27 mouse cellular contexts compared by ENCODE assay signal in genomic region chr1:185201994-185202393, GRCm38 (mm10). TPM values are rescaled to one million over a fixed set of nuclear protein-coding genes. Genes with fewer than 3 reads are reported as not detected.
A peak's percentile ranks its signal among the peaks of the same experiment; 100 is the strongest.
DNase-seq lines count a peak whose midpoint lies in the region; ATAC-seq and TF ChIP-seq lines count a peak whose summit lies in the region.
"Had no signal": no experiment of that assay in that cellular context is flagged by ENCODE, and none has a peak within 500 bp of the region (broad histone marks: within the 10 kb centered on the region; RNA-seq: fewer than 3 reads in every experiment).

No protein-coding gene starts in this region.

- no peaks in the 10 kb centered on the region for H3K36me3 ChIP-seq in heart, adult 2 months (ENCODE audit: control insufficient read depth, insufficient read depth, low read length)
- peaks cover 0 to 9% of the 10 kb centered on the region in 2 experiments for H3K36me3 ChIP-seq in CH12.LX (replicated peaks in 1 of 2; ENCODE audit: control insufficient read depth in 1 of 2, insufficient read depth in 1 of 2, low read length in 1 of 2)
- H3K36me3 ChIP-seq in embryonic facial prominence, embryonic 10.5 days (replicated peaks) = no peaks in the 10 kb centered on the region
- H3K36me3 ChIP-seq: embryonic facial prominence, embryonic 13.5 days; forebrain, embryonic 10.5 days; heart, embryonic 10.5 days; heart, embryonic 15.5 days; hindbrain, embryonic 13.5 days; liver, embryonic 12.5 days had no signal

- H3K27ac ChIP-seq in heart, adult 2 months = no peak overlapping the region
- H3K27ac ChIP-seq in left cerebral cortex, adult 2 months = no peak overlapping the region
- H3K27ac ChIP-seq in CH12.LX (ENCODE audit: insufficient read depth, low read depth) = no peak overlapping the region
- H3K27ac ChIP-seq in embryonic facial prominence, embryonic 10.5 days (replicated peaks) = no peak overlapping the region
- H3K27ac ChIP-seq: embryonic facial prominence, embryonic 13.5 days; heart, embryonic 10.5 days; heart, embryonic 15.5 days had no signal

- no peak for ATAC-seq in inflammation-experienced regulatory T-cells, adult 6 months
- ATAC-seq: forebrain, embryonic 16.5 days; liver, embryonic 12.5 days; liver, postnatal 0 days had no signal

- H3K4me3 ChIP-seq in heart, adult 2 months = no peak overlapping the region
- no peak overlapping the region for H3K4me3 ChIP-seq in left cerebral cortex, adult 2 months
- no peak overlapping the region for H3K4me3 ChIP-seq in CH12.LX (replicated peaks in 1 of 3; ENCODE audit: low read depth in 2 of 3, low read length in 2 of 3, poor library complexity in 1 of 3)
- H3K4me3 ChIP-seq in embryonic facial prominence, embryonic 10.5 days = no peak overlapping the region
- H3K4me3 ChIP-seq: embryonic facial prominence, embryonic 13.5 days; forebrain, embryonic 10.5 days; heart, embryonic 10.5 days; heart, embryonic 15.5 days; hindbrain, embryonic 13.5 days had no signal

- intact Hi-C loops in heart, adult 2 months (cut with DNase I) = loop anchor here (5.0 to 10.0 kb wide), 3 partner anchors 125 to 767 kb away; partner anchors contain the start of genes Iars2 and Marc2
- intact Hi-C loops in left cerebral cortex, adult 2 months (cut with DNase I) = no loop called here
- intact Hi-C loops in left cerebral cortex, postnatal 4 days (cut with DNase I) = no loop called here

- TF ChIP-seq RAD21 in CH12.LX (IDR thresholded peaks at IDR 0.05; ENCODE audit: low read depth, low read length) = no peak; the same call in 1 of the 2 replicates

- WGBS in heart, adult 2 months = 86% methylated on average over 2 of the region's 2 CpGs
- 83% methylated on average over 2 of the region's 2 CpGs for WGBS in embryonic facial prominence, embryonic 10.5 days

- DNase-seq in heart, adult 2 months = no peak
- no peak for DNase-seq in heart, postnatal 4 days
- no peak for DNase-seq in left cerebral cortex, adult 2 months (ENCODE audit: extremely low spot score in 1 of 2, low spot score in 2 of 2)
- no peak for DNase-seq in left cerebral cortex, postnatal 4 days
- DNase-seq in CH12.LX (ENCODE audit: extremely low read depth) (no peak), MEL-GATA-1-ER (ENCODE audit: extremely low read depth, low read depth) (peak; percentile 7)
- no peak for DNase-seq in embryonic facial prominence, embryonic 10.5 days (ENCODE audit: low spot score)
- DNase-seq: adrenal gland, postnatal 14 days; cerebellum, adult 11-12 months; cerebellum, adult 9-11 months; embryo, embryonic 11 days; gastrocnemius, postnatal 10 days; kidney, adult 8-10 months; kidney, postnatal 14 days; liver, postnatal 0 days; right cerebral cortex, adult 18-20 months; right cerebral cortex, postnatal 4 days had no signal

- H3K9me3 ChIP-seq in CH12.LX (replicated peaks; ENCODE audit: low read length) = peaks cover 3% of the 10 kb centered on the region
- no peaks in the 10 kb centered on the region for H3K9me3 ChIP-seq in embryonic facial prominence, embryonic 10.5 days
- H3K9me3 ChIP-seq: embryonic facial prominence, embryonic 13.5 days; forebrain, embryonic 10.5 days; G1E; heart, embryonic 10.5 days; heart, embryonic 15.5 days; hindbrain, embryonic 13.5 days; liver, embryonic 12.5 days had no signal

- no peaks in the 10 kb centered on the region; the same call in none of the 2 replicates for H3K4me1 ChIP-seq in heart, adult 2 months (ENCODE audit: control insufficient read depth, insufficient read depth, low read length)
- H3K4me1 ChIP-seq in CH12.LX (ENCODE audit: control insufficient read depth in 1 of 2, insufficient read depth in 2 of 2) = peaks cover 3 to 23% of the 10 kb centered on the region in 2 experiments; a peak in 2 of 4 replicates
- H3K4me1 ChIP-seq in embryonic facial prominence, embryonic 10.5 days = peaks cover 26% of the 10 kb centered on the region

- no peak for TF ChIP-seq POLR2A in heart, adult 2 months (IDR thresholded peaks at IDR 0.05; ENCODE audit: insufficient read depth, low read depth, low read length)
- TF ChIP-seq POLR2A in CH12.LX (IDR thresholded peaks at IDR 0.05; ENCODE audit: low read depth, low read length) = no peak

- TF ChIP-seq EP300 in heart, adult 2 months (IDR thresholded peaks at IDR 0.05; ENCODE audit: insufficient read depth, low read depth, low read length) = no peak
- no peak for TF ChIP-seq EP300 in CH12.LX (IDR thresholded peaks at IDR 0.05; ENCODE audit: low read length)

- in situ Hi-C loops in CH12.LX (cut with MboI; ENCODE audit: low pct_ligation_motif_present, low pct_unique_long_range_greater_than_20kb, low sequenced_read_pairs) = no loop called here

- peaks cover 7% of the 10 kb centered on the region for H3K79me2 ChIP-seq in heart, adult 2 months (replicated peaks; ENCODE audit: control insufficient read depth, insufficient read depth, low read length)
- H3K79me2 ChIP-seq in CH12.LX (replicated peaks; ENCODE audit: control insufficient read depth, extremely low read depth, insufficient read depth, poor library complexity, severe bottlenecking) = peaks cover 10% of the 10 kb centered on the region; the same call in 1 of the 2 replicates

- H3K9ac ChIP-seq in heart, adult 2 months (ENCODE audit: low read depth, low read length) = no peak overlapping the region
- no peak overlapping the region for H3K9ac ChIP-seq in CH12.LX (ENCODE audit: insufficient read depth, low read depth)
- H3K9ac ChIP-seq: embryonic facial prominence, embryonic 13.5 days; heart, embryonic 15.5 days; hindbrain, embryonic 13.5 days had no signal

- no peak overlapping the region for H3K4me2 ChIP-seq in CH12.LX (ENCODE audit: insufficient read depth, low read depth, poor library complexity, severe bottlenecking)
- H3K4me2 ChIP-seq: heart, embryonic 15.5 days; midbrain, embryonic 11.5 days had no signal

- TF ChIP-seq CTCF in heart, adult 2 months (IDR thresholded peaks at IDR 0.05) = peak; percentile 41
- peak; percentile 14 for TF ChIP-seq CTCF in left cerebral cortex, adult 2 months (IDR thresholded peaks at IDR 0.05)
- peak in 1 of 2 experiments; percentile 38; a peak in 2 of 4 replicates for TF ChIP-seq CTCF in CH12.LX (conservative IDR thresholded peaks at IDR 0.05 in 1 of 2, IDR thresholded peaks at IDR 0.05 in 1 of 2; ENCODE audit: low read depth in 2 of 2, low read length in 2 of 2)

- H3K27me3 ChIP-seq in heart, adult 2 months (ENCODE audit: control insufficient read depth, insufficient read depth, low read length) = no peaks in the 10 kb centered on the region
- H3K27me3 ChIP-seq in CH12.LX (replicated peaks) = no peaks in the 10 kb centered on the region
- no peaks in the 10 kb centered on the region for H3K27me3 ChIP-seq in embryonic facial prominence, embryonic 10.5 days (replicated peaks; ENCODE audit: low read depth, poor library complexity, severe bottlenecking)
- H3K27me3 ChIP-seq: embryonic facial prominence, embryonic 13.5 days; heart, embryonic 15.5 days; hindbrain, embryonic 13.5 days had no signal

- dilution Hi-C loops in CH12.LX (cut with MboI; ENCODE audit: extremely low pct_ligation_motif_present, extremely low pct_unique_long_range_greater_than_20kb, low sequenced_read_pairs) = no loop called here

TF ChIP-seq in CH12.LX, 34 proteins besides CTCF, POLR2A, EP300 and RAD21:
- TF ChIP-seq ZNF384 (IDR thresholded peaks at IDR 0.05; ENCODE audit: low read depth, low read length) = peak; percentile 73
- no peak for TF ChIP-seq IRF4 (IDR thresholded peaks at IDR 0.05; ENCODE audit: low read depth, low read length)

RNA-seq across cellular contexts. Expression of gene Rab3gap2, which starts 1.9 kb away (rescaled TPM):
- 10 to 100 TPM; 19.9 to 20.2 TPM for total RNA-seq in heart, adult 2 months (2021)
- 10.3 and 12.0 TPM in 2 replicates for polyA plus RNA-seq in heart, adult 2 months (2012; rRNA removed)
- total RNA-seq in heart, postnatal 4 days (2021) = 10 to 100 TPM; 25.4 to 29.1 TPM
- 10 to 100 TPM; 75.3 to 84.1 TPM for total RNA-seq in left cerebral cortex, adult 2 months (2021)
- total RNA-seq in left cerebral cortex, postnatal 4 days (2021) = 10 to 100 TPM; 51.9 to 52.7 TPM
- 24.0 and 24.7 TPM in 2 replicates for total RNA-seq in CH12.LX (2012; rRNA removed)
- 22.1 and 22.7 TPM in 2 replicates for total RNA-seq in CH12.LX (2014; rRNA removed)
- 34.5 and 39.1 TPM in 2 replicates for polyA plus RNA-seq in CH12.LX (2012; ENCODE audit: insufficient read length, low read depth)
- 10 to 100 TPM; 12.7 to 16.1 (median 15.8) TPM for polyA plus RNA-seq in inflammation-experienced regulatory T-cells, adult 6 months (2017; shearing (Covaris generic))
- polyA plus RNA-seq in embryonic facial prominence, embryonic 10.5 days (2016; fragmentation: Nextera tagmentation; extraction: Ambion mirVana) = 20.6 and 21.3 TPM in 2 replicates
